Mouse (Mus musculus): ENCODE results near the gene Tmem108. TPM values are rescaled to one million over a fixed set of nuclear protein-coding genes. Genes with fewer than 3 reads are reported as not detected.

Gene Tmem108
- total RNA-seq, 1 experiment from 2014 or later = 4.6 TPM

- DNase-seq = no peak
These were observed 266.2 kb downstream of the Tmem108 start for GRCm38 (mm10) chr9:103495391-103495790.

GRCm38 (mm10) chr9:103494346-103495020 lies 267.2 kb downstream of the Tmem108 start:
- DNase-seq = peak; percentile 90

- no peak for DNase-seq
These were observed 269.7 kb downstream of the Tmem108 start for GRCm38 (mm10) chr9:103491985-103492384.

- peak; percentile 89 for DNase-seq
These were observed 271.2 kb downstream of the Tmem108 start for GRCm38 (mm10) chr9:103490439-103490838.

- DNase-seq = no peak
These were observed 271.8 kb downstream of the Tmem108 start for GRCm38 (mm10) chr9:103489883-103490282.

GRCm38 (mm10) chr9:103489096-103489495 lies 272.5 kb downstream of the Tmem108 start:
- DNase-seq = no peak

- DNase-seq = no peak
These were observed 275.4 kb downstream of the Tmem108 start for GRCm38 (mm10) chr9:103486262-103486661.

GRCm38 (mm10) chr9:103485606-103486005 lies 276.0 kb downstream of the Tmem108 start:
- DNase-seq = no peak

GRCm38 (mm10) chr9:103480603-103481220 lies 280.9 kb downstream of the Tmem108 start:
- DNase-seq = peak; percentile 64

- no peak for DNase-seq
These were observed 281.5 kb downstream of the Tmem108 start, which contains the start of gene Bfsp2 for GRCm38 (mm10) chr9:103480044-103480576. TSS of gene Bfsp2 (minus strand) at chr9:103480420.

- DNase-seq = no peak
These were observed 286.2 kb downstream of the Tmem108 start for GRCm38 (mm10) chr9:103475414-103475813.

- no peak for DNase-seq
These were observed 287.5 kb downstream of the Tmem108 start for GRCm38 (mm10) chr9:103473915-103474688.

- no peak for DNase-seq
These were observed 289.9 kb downstream of the Tmem108 start for GRCm38 (mm10) chr9:103471784-103472183.

- DNase-seq = peak; percentile 61
These were observed 292.1 kb downstream of the Tmem108 start for GRCm38 (mm10) chr9:103469516-103469915.

GRCm38 (mm10) chr9:103468911-103469310 lies 292.7 kb downstream of the Tmem108 start:
- no peak for DNase-seq

GRCm38 (mm10) chr9:103465711-103466220 lies 295.9 kb downstream of the Tmem108 start:
- no peak for DNase-seq

GRCm38 (mm10) chr9:103465293-103465692 lies 296.3 kb downstream of the Tmem108 start:
- DNase-seq = no peak

- no peak for DNase-seq
These were observed 297.8 kb downstream of the Tmem108 start for GRCm38 (mm10) chr9:103463833-103464232.

GRCm38 (mm10) chr9:103459839-103460238 lies 301.8 kb downstream of the Tmem108 start:
- DNase-seq = no peak

- no peak for DNase-seq
These were observed 302.3 kb downstream of the Tmem108 start for GRCm38 (mm10) chr9:103459307-103459706.

- no peak for DNase-seq
These were observed 312.0 kb downstream of the Tmem108 start for GRCm38 (mm10) chr9:103449651-103450050.

GRCm38 (mm10) chr9:103449092-103449491 lies 312.5 kb downstream of the Tmem108 start:
- DNase-seq = no peak

- DNase-seq = no peak
These were observed 317.0 kb downstream of the Tmem108 start for GRCm38 (mm10) chr9:103444656-103445055.
